Mouse (Mus musculus) urinary bladder, postnatal 14 days (tissue): ENCODE data around the gene Gpx3.

Experiments
- DNase-seq: peaks from one replicate; pipeline ENCODE4 v3.0.0; 2021; ENCODE audit warnings: low spot score

Gene Gpx3

DNA sequence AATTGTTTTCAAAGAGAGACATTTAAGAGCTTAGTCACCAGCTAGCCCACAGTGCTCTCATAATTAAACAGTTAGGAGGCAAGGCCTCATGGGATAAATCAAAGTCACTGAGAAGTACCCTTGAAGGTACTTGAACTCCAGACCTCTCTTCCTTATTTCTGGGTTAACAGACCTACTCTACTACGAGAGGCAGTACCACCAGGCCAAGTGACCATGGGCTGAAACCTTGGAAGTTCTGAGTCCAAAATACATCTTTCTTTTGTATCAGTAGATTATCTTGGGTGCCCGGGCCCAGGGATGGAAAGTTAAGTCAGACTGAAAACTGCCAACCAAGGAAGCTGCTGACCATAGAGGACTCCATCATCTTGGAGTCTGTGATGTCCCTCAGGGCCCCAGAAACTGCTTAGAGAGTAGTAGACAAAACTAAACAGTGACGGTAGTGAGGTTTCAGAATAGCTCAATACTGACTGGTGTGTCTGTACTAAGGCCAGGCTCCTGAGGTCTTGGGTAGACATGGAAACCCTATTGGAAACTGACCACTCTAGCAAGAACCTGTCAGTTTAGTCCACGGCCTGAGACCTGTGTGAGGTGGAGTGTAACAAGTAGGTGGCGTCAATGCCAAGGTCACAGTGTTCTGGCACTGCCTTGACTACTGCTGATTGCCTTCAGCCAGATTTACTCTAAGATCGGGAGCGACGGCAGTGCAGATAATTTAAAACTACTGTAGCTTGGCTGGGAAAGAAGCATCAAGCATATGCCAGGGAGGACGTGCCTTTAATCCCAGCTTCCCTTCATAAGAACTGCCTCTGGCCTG lies 10.5 kb downstream of the Gpx3 start:
- DNase-seq: no peak

DNA sequence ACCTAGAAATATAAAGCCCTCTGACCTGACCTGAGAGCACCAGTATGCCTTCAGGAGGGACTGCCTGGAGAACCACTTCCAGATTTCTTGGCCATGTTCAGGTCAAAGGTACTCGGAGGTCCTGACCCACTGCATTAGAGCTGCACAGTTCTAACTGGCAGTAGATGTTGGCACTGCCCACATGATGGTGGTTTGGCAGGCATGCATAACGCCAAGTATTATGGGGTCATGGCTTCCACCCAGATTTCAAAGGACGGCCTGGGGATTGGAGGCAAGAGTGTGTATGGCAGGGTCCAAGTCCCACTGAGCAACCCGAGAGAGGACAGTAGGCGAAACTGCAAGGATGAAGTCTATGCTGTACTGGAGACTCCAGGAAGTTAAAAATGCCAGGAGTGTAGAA lies 11.6 kb downstream of the Gpx3 start:
- no peak for DNase-seq

DNA sequence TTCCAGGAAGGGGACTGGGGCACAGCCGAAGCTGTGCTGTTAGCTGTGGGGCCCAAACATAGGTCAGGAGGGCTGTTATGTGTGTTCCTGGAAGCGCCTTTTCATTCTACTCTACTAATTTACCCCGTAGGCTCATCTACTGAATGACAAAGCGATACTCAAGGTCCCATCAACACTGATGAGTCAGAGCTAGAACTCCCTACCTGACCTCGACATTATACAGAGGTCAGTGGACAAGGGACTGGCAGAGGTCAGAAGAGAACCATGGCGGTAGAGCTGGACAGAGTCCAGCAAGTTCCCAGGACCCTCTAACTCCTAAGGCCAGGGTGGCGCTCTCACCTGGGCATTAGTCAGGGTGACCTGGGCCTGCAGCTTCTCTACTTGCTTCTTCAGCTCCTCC lies 15.2 kb downstream of the Gpx3 start:
- DNase-seq: no peak

DNA sequence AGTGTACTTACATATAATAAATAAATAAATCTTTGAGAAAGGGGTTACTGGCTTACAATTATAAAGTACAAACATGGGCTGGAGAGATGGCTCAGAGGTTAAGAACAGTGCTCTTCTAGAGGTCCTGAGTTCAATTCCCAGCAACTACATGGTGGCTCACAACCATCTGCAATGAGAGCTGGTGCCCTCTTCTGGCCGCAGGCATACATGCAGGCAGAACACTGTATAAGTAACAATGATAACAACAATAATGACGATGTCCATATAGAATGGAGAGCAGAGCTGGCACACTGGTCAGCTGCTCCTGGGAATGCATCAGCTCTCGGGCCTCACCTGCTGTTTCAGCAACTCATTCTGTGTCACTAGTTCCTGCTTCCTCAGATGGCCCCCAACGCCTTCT lies 16.0 kb downstream of the Gpx3 start:
- DNase-seq: no peak

DNA sequence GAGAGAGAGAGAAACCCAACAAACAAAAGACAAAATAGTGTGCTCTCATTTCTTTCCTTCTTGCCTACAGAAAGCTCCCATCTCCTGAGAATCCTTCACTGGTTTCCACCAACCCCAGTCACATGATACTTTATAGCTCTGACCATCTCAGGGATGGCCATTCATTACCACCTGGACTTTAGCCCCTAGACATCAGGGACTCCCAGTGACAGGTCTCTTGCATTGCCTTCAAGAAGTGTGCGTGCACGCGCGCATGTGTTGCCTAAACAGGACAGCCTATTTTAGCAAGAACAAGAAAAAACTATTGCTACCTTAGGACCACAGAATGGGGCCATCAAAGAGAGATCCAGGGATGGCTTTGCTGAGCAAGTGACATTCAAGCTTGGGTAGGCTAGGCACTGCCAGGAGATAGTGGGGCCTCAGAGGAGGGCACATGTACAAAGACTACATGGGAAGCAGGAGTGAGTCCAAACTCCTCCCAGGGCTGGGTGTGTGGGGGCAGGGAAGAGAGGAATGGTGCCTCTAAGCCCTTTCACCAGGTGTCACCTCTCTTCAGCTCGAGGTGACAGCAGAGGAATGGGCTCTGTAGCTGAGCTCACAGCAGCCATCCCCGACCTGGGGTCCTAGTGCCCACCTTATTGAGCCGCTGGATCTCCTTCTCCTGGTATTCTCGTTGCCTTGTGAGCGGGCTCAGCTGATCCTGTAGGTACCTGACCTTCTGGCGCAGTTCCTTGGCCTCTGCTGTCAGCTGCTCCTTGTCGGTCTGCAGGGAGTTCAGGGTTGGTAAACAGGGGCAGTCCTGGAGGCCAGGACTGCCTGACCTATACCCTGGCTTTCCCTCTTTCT lies 18.1 kb downstream of the Gpx3 start:
- DNase-seq: no peak

DNA sequence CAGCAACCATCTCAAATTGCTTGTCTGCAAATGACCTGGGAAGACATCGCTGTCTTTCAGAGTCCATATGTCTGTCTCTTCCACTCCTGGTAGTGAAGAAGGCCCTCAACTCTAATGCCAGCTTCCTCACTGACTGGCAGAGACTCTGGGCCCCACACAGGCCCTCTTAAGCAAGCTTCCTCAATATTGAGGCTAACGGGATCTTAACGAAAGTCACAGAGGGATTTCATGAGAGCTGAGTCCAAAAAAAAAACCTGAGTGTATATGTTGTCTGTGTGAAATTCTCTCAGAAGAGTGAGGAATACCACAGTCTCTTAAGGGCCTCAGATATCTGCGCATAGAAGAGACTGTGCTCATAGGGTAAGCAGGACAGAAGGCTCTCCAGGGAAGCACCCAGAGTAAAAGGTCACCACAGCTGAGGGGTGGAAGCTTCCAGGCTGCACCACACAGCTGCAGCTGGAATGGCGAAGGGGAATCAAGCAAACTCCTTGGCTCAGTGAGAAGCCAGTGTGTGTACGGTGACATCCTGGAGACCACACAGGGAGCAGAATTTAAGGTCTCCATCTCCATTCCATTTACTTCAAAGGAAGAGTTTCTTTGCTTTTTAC lies 18.8 kb downstream of the Gpx3 start:
- no peak for DNase-seq

DNA sequence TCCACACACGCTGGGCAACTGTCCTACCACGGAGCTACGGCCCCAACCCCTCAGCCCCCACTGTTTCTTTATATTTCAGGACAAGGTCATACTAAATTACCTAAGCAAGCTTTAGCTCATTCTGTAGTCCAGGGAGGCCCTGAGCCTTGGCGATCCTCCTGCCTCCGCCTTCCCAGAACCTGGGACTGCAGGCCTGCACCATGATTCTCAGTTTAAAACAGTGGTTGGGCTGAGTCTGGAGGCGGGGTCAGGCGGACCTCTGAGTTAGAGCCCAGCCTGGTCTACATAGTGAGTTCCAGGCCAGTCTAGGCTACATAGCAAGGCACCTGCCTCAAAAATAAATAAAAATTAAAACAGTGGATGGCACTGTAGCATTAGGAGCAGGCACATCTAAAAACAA lies 19.5 kb downstream of the Gpx3 start:
- peak; percentile 44 for DNase-seq

DNA sequence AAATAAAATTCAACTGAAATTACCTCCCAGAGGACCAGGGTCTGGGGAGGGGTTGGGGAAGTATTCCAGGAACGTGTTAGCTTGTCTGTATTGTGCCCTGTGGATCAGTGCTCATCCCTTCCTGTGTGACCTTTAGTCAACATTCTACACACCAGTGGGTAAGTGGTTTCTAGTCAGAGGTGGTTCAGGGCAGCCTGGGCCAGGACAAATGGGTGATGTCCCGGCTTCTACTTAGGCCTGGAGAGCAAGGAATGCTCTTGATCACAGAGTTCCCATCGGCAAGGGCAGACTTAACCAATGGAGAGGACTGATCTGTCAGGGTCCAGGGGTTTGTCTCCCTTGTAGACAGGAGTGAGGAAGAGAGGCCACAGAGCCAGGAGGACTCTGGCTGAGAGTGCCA lies 20.2 kb downstream of the Gpx3 start:
- DNase-seq: no peak

DNA sequence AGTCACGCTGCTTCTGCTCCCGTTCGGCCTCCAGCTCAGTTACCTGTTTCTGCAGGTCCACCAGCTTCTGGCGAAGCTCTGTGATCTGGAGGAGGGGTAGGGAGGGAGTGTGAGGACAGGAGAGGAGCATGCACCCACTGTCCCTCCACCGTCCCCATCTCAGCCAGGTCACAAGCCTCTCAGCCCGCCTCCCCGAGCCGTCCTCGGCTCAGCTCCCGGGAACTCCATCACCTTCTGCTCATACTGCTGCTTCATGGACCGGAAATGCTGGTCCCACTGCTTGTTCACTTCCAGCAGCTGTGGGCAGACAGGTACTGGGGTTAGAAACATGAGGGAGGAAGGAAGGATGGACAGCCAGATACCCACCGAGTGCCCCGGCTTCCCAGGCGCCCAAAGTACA lies 21.9 kb downstream of the Gpx3 start:
- DNase-seq: no peak

DNA sequence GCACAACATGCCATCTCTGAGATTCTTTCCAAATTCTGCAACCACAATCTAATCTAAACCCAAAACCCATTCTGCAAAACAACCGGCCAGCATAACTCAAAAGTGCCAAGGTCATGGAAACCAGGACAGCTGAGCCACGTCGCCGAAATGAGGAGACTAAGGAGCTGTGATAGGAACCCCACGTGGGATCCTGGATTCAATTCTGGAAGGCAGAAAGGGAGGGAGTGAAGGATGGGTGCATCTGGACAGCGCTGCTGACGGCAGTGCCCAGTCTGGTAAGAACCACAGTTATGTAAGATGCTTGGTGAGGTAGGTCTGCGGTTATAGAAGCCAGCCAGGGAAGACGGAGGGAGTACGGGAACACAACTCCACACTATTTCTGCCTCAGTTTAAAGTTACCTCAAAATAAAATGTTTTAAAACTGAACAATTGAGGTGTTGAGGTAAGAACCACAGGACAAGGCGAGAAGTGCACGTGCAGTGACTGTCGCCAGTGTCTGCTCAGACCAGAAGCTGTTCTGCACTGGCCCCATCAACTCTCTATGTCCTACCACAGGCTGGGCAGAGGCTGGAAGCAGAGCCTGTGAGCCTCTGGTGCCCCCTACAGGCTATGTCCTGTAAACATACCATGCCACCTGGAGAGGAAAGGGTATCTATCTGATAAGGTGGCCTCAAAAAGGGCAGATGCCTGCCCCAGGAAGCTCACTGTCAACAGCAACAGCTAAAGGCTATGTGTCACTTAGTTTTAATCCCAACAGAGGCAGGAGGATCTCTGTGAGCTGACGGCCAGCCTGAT lies 25.3 kb downstream of the Gpx3 start:
- DNase-seq: peak; percentile 67

DNA sequence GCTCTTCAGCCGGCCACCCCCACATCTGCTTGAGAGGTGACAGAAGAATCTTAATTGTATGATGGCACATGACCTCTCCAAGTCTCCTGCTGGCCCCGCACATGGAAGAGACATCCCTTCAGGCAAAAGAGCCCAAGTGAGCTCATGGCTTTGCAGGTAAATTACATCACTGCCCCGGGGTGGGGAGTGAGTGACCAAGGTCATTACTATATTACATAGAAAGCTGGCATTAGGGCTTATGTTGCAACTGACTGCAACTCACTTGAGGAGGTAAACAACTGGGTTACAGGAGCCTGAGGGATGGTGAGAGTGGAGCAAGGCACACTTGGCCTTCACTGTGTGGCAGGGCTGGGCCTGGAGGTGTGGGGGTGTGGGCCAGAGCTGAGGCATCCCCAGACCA lies 26.0 kb downstream of the Gpx3 start:
- no peak for DNase-seq

DNA sequence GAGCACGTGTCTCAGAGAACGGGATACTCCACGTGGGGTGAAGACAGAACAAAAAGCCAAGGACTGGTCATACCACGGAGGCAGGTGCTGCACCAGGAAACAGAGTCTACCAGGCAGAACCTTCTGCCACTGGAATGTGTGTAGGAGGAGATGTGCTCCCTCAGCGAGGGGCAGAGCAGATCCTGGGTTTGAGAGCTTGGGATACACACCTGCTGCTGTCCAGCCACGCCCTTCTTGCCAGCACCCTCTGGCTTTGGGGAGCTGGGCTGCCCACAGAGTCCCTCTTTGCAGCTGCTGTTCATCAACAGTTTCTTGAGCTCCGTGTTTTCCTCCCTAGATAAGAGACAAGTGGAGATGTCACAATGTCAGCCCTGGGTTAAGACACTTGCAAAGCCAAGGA lies 26.6 kb downstream of the Gpx3 start:
- DNase-seq: no peak

DNA sequence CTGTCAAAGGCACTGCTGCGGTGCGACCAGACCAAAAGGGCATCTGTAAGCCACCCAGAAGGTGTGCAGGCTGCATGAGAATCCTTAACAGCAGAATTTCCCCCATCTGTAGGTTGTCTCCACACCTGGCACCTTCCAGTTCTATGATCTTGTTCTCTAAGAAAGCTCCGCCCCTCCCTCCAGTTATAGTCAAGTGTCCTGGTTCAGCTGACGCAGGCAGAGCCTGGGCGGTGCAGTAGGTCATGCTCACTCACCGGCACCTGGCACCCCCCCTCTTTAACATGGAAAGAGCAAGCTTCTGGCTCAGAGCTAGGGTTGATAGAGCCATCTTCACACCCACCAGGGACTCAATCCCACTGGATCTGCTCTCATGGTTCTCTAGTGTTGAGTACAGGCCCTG lies 27.0 kb downstream of the Gpx3 start:
- no peak for DNase-seq

DNA sequence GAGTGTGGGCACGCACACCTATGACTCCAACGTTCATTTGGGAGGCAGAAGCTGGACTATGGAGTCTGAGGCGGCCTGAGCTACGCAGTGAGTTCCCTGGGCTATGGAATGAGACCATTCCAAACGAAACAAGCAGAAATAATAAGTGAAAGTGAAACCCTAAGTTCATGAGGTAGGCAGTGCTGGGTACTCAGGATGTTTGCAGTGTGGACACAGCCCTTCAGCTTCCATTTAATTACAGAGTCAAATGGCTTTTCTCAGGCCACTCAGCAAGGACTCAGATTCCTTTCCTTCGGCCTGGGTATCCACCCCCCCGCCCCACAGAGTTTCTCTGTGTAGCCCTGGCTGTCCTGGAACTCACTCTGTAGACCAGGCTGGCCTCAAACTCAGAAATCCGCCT lies 27.5 kb downstream of the Gpx3 start:
- no peak for DNase-seq

DNA sequence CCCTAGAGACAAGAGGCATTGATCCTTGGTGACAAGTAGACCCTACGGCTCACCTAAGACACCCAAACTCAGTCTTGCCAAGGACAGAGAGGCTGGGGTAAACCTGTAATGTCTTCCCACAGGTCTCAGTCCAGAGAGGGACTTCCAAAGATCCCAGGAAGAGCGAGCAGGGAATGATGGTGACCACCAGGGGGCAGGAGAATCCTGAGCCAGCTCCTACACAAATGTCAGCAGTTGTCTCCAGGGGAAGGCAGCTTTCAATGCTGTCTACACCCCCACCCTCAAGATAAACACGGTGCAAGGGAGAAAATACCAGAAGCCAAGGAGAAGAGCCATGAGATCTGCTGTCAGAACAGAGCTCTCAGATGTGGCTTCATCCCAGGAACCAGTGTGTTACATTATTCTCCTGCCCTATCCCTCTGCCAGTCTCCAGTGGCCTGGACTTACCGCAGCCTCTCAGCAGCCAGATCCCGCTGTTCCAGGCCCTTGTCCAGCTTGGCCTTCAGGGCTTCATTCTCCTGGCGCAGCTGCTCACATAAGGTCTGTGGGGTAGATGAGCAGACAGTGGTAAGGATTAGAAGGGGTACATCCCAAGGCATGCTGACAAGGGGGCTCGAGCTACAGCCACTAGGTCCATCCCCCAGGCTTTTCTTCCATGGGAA lies 28.2 kb downstream of the Gpx3 start:
- DNase-seq: peak; percentile 54

DNA sequence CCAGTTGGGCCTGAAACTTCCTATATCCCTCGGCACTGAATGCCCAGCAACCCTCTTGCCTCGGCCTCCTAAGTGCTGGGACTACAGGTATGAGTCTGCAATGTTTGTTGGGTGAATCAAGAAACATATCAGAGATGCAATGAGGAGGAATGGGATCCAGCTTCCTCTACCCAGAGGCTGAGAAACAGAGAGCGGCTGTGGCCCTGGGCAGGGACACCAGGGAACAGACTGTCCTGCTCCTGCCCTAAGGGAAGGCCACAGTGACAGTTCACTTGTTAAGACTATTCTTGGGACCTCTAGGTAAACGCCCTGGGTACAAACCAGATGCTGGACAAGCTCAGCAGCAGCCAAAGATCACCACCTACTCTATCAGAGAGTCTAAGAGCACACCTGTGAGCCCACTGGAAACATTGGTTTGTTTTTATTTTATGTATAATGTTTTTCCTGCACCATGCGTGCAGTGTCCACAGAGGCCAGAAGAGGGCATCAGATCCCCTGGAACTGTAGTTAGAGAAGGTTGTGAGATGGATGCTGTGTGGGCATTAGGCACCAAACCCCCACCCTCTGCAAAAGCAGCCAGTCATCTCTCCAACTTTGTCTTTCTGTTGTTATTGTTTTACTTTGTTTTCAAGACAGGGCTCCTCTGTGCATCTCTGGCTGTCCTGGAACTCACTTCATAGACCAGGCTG lies 29.3 kb downstream of the Gpx3 start:
- peak; percentile 56 for DNase-seq

DNA sequence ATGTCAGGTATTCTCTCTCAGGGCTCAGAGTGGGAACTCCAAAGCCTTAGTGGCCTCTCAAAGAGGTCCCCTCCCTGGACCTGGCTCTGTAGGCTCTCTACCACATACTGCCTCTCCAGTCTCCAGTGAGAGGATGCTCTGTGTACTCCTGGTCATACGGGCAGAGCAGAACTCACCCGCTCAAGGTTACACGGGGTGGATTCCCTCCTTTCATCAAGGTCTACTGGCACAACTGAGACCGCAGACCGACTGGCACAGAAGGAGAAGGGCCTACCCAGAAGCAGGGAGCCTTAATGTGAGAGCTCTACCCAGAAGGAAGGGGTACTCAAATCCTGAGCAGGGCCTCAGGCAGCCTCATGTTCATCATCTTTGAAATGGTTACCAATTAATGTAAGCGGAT lies 30.3 kb downstream of the Gpx3 start:
- DNase-seq: no peak

DNA sequence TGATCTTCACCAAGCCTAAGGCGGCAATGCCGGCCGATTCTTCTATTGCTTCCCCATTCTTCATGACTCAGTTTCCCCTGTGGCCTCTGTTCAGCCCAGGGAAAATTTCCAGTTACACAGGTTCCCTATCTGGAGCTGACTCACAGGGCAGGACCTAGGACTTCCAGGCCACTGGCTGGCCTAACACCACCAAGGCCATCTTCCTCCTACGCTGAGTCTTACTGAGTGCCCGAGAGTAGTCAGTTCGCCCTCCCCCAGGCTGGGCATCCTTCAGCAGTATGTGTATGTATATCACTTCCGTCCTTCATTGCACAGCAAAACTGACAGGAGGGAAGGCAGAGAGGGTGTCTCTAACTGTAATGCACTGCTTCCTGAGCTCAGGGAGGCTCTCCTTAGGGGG lies 31.9 kb downstream of the Gpx3 start:
- no peak for DNase-seq

DNA sequence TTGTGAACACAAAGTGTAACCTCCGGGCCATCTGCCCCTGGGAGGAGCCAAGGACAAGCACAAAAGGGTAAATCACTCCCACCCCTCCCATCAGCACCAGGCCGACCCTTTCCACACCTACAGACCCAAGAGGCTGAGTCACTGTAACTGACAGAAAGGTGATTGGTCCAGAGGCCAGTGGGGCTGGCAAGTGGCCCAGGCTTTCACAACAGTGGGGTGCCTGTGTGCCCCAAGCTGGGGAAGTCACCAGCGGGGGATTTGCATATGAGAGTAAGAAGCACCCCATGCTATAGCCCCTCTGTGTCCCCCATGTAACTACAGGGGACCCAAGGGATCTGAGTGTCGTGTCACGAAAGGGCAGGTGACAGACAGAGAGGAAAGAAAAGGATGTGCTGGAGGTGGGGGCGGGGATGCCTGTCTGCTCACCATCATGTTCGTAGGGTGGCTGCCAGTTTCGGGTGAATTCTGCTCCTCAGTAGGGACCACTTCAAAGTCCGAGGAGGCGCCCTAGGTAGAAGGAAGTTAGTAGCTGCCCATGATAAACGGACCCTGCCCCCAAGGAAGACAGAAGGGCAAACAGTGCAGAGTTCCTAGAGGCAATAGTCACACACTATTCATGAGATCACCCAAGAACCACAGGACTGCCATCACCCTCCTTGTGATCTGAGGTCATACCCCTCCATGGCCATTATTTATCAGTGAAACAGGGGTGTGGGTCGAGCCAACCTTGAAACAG lies 34.0 kb downstream of the Gpx3 start:
- DNase-seq: peak; percentile 45

DNA sequence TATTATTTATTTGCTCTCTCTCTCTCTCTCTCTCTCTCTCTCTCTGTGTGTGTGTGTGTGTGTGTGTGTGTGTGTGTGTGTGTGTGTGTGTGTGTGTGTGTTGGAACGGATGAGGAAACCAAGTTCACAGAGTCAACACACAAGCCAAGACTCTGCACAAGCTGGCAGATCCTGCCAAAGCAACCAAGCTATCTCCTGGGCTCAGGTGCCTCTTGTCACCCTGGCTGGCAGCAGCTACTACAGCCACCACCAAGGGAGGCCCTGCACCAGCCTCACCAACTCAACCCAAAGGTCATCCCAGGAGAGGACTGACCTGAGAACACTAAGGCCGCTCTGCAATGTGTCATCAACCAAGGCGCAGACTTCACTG lies 34.5 kb downstream of the Gpx3 start:
- no peak for DNase-seq
